Mouse (Mus musculus): ENCODE results near the gene Asb16.
"Not testable (repeated sequence)": the region's sequence is repeated elsewhere in the genome, so short reads cannot be mapped to it uniquely, and the experiment has no call there.

The Asb16 gene

DNA sequence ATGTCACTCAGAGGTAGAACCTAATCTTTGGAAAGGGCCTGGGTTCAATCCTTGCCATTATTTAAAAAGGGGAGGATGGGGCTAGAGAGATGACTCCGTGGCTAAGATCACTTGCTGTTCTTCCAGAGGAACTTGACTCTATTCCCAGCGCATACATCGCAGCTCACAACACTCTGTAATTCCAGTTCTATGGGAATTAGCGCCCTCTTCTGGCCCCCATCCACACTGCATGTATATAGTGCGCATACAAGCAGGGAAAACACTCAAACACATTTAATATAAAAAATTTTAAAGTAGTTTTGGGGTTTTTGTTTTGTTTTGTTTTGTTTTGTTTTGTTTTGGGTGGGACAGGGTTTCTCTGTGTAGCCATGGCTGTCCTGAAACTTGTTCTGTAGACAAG lies 26.7 kb upstream of the Asb16 start:
- no peak for DNase-seq (ENCODE audit: low spot score in 2 of 2)

DNA sequence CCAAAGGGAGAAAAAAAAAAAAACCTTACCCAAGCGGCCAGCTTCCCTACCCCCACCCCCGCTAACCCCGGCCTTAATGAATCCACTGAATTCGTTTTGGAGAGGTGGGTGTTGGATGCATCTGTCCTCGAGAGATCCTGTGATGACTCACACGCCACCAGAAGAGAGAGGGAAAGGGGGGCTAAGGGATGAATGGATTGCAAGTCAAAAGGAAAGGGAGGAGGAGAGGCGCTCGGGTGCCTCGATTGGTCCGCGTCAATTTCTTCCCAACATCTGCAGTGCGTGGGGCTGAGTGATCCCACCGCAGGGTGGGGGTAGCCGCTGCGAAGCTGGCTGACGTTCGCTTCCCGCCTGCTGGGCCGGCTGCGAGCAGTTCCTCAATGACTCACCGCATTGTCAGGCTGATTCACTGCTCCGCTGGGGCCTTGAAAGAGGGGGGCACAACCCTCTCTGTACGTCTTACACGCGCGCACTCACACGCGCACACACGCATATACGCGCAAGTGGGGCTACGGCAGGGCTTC lies 23.6 kb upstream of the Asb16 start:
- peak in 1 of 2 experiments; percentile 49 for DNase-seq (ENCODE audit: low spot score in 2 of 2)

DNA sequence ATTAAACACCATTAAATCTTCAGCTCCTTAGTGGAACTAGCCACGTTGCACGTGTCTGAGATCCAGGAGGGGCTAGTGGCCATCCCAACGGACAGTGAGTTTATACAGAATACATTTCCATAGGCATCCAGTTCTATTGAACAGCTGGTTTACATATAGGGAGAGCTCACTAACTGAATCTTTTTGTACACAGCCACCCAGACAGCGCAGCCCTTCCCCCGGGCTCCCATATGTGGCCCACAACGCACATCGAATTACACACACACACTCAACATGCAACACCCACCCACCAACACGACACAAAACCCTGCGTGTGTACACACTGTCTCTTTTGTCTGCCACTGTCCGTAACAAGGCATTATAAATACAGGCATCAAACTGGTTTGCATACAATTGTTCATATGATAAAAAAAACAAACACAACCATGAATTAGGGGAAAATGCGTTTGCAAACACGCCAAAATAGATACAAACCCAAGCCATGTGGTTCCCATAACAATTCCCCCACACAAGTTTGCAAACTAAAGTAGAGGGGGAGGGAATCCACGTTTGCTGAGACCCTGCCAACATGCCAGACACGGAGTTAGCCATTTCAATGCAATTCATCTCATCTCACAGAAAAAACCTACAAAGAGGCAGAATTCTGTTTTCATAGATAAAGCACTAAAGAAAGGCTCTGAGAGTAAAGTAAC lies 22.8 kb upstream of the Asb16 start:
- no peak for DNase-seq (ENCODE audit: low spot score in 2 of 2)

DNA sequence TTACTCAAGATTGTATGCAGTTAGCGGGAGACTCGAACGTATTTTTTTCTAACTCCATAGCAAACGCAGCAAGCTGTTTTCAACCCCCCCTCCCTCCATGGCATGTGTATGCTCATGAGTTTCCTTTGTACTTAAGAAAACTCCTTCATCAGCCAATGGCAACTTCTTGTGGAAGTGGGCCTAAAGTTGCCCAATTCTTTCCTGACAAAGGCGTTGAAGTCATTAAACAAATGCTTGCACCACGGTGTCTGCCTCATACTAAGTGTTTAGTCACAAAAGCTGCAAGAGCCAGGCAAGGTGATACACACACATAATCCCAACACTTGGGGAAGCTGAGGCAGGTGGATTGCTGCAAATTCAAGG lies 22.3 kb upstream of the Asb16 start:
- no peak for DNase-seq (ENCODE audit: low spot score in 2 of 2)

DNA sequence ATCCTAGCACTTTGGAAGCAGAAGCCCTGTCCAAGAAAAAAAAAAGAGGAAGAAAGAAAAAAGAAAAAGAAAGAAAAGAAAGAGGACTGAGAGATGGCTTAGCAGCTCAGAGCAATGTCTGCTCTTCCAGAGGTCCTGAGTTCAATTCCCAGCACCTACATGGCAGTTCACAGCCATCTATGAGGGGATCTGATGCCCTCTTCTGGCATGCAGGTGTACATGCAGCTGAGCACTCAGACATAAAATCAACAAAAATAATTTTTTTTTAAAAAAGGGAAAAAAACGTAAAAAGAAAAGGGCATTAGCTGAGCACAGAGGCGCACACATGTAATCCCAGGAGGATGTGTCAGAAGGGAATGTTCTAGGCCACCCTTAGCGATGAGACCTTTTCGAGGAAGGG lies 21.7 kb upstream of the Asb16 start:
- DNase-seq (ENCODE audit: low spot score in 2 of 2) = no peak

DNA sequence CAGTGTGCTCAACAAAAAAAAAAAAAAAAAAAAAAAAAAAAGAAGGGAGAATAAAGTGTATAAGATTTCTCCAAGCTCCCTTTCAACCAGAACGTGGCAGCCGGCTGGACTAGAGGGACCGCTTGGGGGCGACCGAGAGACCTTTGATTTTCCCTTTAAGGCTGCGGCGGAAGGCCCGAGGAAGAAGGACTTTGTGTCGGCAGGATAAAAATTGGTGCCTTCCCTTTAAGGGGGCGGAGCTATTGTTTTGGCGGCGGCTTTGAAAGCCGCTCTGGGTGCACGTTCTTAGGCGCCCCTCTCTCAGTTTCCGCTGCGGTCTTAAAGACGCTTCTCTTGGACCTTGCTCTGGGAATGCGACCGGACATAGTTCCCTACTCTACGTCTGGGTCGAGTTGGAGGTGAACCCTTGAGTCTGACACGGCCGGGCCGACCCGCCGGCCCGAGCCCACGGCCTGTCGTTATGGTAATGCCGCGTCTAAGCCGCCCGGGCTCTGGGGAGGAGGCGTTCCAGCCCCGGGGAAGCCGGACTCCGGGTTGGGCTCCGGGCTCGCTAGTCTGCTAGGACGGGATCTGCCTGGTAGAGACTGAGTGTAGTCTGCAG lies 19.8 kb upstream of the Asb16 start, which contains the start of gene BC030867:
BC030867 (plus strand) TSS at position 253 of the 601 bp plus-strand sequence.
- DNase-seq (ENCODE audit: low spot score in 2 of 2) = peak; percentile 98

DNA sequence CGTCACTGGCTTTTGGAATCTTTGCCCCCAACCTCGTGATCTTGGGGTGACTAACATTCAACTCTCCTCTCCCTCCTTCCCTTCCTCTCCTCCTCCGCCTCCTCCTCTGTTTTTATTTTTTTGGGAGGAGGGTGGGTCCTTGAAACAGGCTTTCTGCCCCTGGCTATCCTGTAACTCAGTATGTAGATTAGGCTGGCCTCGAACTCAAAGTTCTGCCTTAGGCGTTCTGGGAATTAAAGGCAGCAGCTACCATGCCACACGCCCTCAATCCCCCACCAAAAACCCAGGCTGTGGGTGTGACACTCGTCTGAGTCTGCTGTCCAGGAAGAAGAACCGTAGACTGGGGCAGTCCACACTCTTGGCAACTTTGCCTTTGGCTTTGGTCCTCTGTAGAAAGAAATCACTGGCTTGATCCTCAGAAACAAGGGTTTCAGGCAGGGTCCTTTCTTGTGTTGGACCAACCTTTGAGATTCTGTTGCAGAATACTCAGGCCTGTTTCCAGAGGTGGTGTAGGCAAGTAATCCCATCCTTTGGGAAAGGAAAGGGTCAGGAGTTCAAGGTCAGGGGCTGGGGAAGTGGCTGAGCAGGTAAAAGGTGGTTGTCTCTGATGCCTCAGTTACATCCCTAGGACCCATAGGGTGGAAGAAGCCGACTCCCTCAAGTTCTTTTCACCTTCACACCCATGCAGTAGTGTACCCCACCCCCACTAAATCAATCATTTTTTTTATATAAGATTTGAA lies 19.0 kb upstream of the Asb16 start:
- no peak for DNase-seq (ENCODE audit: low spot score in 2 of 2)

DNA sequence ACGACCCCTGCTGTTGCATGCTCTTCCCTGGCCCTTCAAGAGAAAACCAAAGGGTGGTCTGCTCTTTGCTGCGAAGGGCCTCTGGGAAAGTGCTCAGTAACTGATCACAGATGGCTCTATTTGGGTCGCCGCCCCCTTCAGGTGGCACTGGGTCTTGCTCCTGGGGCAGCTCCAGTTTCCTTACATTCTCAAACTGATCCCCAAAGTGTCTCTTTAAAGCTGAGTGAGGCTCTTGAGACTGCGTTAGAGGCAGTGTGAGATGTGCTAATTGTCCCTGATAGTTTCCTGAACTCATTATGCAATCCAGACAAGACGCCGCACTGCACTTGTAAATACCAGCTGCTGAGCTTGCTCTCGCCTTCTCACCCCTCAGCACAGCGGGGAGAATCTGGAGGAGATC lies 11.0 kb upstream of the Asb16 start:
- peak in 1 of 2 experiments; percentile 50 for DNase-seq (ENCODE audit: low spot score in 2 of 2)

DNA sequence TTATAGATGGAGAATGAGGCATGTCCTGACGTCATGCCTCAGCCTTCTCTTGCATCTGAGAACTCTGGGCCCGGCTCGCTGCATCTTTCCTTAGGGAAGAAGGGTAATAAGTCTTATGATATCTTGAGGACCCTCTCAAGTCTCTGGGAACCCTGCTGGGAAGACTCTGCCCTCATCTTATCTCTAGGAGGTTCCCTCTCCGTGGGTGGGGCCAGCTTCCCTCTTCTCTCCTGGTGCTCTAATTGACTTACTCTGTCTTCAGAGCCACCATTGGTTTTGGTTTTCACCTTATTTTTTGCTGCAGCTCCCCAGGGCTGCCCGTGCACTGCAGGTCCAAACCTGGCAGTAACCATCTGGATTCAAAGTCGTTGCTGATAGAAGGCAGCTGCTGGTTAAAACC lies 10.4 kb upstream of the Asb16 start:
- DNase-seq (ENCODE audit: low spot score in 2 of 2) = no peak

DNA sequence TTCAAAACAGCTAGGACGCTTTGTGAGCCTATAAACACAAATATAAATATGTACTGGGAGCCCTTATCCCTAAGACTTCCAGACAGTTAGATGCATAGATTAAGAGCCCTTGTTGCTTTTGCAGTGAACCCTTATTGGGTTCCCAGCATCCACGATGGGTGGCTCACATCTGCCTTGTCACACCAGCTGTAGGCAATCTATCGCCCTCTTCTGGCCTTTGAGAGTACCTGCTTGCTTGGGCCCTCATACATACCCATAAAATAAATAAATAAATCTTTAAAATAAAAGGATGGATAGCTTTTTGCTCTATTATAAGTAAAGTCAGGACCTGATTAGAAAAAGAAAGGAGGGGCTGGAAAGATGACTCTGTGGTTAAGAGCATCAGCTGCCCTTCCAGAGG lies 10.0 kb upstream of the Asb16 start:
- no peak for DNase-seq (ENCODE audit: low spot score in 2 of 2)

DNA sequence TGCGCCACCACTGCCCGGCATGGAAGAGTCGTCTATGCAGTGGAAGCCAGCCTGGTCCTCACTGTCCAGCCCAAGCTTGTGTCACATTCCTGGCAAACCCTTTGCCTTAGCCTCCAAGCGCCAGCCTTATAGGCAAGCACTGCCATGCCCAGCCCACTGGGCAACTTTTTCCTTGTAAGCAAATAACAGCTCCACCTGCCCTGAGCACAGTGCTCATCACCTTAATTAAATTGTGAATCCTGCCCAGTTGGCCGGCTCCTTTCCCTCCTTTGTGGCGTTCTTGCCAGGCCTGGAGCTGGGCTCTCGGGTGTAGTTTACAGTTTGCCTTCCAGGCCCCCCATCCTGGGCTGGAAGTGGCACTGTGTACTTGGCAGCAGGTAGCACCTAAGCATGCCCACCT lies 5.3 kb upstream of the Asb16 start:
- no peak for DNase-seq (ENCODE audit: low spot score in 2 of 2)

DNA sequence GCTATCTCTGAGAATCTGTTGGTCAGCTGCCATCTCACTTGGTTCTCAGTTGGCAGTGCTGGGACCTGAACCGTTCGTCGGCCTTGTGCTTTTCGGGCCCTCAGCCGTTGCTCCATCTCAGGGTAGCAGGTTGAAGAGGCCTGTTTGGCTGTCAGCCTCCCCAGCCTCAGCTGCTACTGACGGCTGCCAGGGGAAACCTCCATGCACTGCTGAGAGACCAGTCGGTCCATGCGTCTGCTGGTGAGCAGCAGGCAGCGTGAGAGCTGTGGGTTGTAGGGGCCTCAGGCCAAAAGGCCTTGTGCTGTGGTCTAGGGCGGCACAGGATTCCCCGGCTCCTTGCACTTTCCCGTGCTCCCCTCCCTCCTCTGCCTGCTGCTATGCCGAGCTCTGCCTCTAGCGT lies 2.7 kb upstream of the Asb16 start:
- no peak for DNase-seq (ENCODE audit: low spot score in 2 of 2)

DNA sequence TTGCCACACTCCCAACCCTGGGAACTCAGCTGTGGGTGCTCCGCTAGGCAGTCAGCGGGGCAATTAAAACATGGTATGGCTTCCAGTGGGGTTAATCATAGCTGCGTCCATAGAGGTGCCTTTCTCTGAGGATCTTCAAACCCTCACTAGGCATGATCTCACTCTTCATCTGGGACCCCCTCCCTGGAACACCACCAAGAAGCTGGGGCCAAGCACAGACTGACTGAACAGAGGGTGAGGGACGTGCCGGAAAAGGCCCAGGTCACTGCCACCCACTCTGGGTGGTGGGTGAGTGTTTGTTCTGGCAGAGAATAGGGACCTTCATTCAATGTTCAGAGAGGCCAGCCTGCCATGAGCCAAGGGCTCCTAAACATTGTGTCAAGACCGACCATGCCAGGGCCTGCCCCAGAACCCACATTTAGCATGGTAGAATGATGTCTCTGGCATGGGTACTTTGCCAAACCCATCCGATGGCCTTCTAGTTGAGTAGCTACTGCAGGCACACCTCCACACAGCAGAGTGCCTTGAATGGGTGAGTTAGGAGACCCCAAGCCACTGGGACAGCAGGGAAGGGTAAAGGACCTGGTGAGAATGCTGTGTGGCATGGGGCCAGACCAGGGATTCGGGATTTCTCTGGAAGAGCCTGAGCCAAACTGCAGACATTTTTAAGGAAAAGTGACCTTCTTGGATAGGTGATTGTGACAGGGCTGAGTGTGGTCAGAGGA lies 1.8 kb upstream of the Asb16 start:
- no peak for DNase-seq (ENCODE audit: low spot score in 2 of 2)

DNA sequence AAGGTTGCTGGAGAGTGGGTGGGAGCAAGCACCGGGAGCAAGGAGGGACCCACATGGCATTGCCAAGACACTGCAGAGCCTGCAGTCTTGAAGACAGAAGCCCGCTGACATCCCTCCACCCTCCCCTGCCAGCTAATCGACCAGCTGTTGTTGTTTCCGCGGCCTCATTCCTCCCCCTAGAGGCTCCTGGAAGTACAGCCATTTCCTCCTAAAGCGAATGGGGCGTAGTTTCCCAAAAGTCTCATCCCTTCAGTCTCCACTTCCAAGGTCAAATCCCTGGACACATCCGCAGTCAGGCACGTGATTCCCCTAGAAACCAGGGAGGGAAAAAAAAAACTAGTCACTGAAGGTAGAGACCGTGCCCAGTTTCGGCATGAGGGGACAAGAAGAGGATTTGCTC lies 1.1 kb upstream of the Asb16 start:
- DNase-seq (ENCODE audit: low spot score in 2 of 2) = peak in 1 of 2 experiments; percentile 67

DNA sequence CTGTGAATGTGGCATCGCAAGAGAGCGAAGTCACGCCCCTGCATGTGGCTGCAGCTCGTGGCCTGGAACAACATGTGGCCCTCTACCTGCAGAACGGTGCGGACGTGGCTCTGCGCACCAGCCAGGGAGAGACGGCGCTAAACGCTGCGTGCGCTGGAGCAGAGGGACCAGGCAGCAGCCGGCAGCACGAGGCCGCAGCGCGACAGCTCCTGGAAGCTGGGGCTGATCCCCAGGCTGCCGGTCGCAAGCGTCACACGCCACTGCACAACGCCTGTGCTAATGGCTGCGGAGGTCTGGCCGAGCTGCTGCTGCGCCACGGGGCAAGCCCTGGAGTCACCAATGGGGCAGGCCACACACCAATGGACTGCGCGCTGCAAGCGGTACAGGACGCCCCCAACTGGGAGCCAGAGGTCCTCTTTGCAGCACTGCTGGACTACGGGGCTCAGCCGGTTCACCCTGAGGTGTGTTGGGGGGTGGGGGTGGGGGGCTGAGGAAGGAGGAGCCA lies 7.9 kb downstream of the Asb16 start:
- no peak for DNase-seq (ENCODE audit: low spot score in 2 of 2)

DNA sequence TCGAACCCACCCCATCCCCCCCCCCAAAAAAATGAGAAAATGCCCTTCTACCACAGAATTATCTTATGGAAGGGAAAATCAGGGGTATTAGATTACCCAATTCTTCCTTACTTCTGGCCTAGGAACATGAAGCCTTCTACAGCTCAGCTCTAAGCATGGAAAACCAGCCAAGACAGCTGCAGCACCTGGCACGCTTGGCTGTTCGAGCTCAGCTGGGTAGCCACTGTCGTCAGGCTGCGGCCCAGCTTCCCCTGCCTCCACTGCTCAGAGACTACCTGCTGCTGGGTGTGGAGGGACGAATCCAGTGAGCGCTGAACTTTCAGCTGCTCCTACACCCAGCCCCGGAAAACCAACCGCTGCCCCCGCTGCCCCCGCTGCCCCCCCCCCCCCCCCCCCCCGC lies 9.2 kb downstream of the Asb16 start:
- DNase-seq (ENCODE audit: low spot score in 2 of 2) = no peak

DNA sequence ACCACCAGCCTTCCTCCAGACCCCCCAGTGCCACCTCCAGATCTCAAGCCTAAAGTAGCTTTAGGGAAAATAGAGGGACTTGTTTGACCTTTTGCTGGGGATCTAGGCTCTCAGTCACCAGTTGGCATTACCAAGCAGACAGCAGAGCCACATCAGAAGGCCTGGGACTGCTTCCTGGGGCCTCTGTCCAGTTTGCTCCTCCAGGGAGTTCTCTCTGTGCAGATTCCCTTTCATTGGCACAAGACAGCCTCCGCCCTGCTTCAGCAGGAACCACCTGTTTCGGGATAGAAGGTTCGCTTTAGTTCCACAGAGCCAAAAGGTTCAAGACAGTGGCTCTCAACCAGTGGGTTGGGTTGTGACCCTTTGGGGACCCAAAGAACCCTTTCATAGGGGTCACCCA lies 11.1 kb downstream of the Asb16 start:
- DNase-seq (ENCODE audit: low spot score in 2 of 2) = no peak

DNA sequence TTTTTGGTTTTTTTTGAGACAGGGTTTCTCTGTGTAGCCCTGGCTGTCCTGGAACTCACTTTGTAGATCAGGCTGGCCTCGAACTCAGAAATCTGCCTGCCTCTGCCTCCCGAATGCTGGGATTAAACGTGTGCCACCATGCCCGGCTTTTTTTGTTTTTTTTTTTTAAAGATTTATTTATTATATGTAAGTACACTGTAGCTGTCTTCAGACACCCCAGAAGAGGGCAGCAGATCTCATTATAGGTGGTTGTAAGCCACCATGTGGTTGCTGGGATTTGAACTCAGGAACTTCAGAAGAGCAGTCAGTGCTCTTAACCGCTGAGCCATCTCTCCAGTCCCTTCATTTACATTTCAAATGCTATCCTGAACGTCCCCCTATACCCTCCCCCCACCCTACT lies 11.7 kb downstream of the Asb16 start:
- not testable (repeated sequence) for DNase-seq (ENCODE audit: low spot score in 2 of 2)

DNA sequence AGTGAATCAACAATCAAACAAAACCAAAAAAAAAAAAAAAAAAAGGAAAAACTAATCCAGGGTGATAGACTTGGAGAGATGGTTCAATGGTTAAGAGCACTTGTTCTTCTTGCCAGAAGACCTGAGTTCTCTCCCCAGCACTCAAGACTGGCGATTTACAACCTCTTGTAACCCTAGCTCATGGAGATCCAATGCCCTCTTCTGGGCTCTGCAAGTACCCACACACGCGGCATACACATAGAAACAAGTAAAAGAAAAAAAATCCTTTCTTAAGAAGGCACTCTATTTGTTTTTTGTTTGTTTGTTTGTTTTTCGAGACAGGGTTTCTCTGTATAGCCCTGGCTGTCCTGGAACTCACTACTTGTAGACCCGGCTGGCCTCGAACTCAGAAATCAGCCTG lies 15.4 kb downstream of the Asb16 start:
- no peak for DNase-seq (ENCODE audit: low spot score in 2 of 2)

DNA sequence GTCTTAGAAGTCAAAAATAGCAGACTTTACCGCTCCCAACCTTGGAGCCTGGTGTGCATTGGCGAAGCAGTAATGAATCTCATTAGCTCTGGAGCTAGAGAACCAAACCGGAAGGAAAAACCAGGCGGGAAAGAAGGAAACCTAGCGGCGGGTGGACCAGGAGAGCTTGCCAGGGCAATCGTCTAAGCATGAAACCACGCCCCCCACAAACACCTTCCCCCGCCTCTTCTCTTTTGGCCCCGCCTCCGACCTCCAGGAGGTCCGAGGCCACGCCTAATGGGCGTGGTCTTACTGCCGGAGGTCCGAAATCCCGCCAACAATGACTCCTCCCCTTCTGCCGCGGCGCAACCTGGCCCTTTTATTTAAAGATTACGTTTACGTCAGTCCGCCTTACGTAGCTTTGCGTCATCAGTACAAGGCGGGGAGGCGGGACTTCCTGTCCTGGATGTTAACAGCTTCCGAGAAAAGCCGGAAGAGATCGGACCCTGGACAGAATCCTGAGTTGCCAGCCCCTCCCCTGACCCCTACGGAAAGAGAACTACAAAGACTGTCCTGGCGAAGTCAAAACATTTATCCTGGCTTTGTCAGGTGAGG lies 16.1 kb downstream of the Asb16 start, which contains the start of gene Tmub2:
Tmub2 (plus strand) TSS at position 431 of the 594 bp plus-strand sequence.
- DNase-seq (ENCODE audit: low spot score in 2 of 2) = peak; percentile 94 to 98

DNA sequence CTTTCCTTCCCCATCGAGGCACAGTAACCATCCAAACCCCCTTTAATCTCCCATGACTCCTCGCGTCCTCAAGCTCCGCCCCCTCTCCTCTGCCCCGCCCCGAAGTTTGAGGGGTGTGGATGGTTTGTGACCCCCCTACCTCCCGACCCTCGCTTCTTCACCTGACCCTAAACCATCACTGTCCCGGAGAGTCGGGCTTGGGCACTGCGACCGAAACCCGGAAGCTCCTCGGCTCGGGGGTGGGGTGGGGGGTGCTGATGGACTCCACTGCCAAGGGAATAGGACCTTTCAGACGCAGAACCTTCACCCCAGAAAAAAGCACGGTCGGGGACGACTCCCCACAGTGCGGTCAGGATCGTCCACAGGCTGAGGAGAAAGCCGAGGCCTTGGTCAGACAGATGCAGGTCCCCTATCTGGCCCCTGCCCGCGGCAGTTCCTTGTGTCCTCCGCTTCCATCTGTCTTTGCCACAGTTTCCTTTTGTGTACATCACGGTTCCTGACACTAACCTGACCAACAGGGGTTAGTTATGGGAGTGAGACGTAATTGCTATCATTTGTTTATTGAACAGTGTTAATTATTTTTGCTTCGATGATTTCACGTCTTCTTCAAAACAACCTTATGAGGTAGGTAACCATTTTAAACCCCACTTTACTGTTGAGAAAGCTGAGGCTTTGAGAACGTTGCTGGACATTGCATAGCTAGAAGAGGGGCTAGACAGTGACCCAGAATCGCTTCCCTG lies 16.7 kb downstream of the Asb16 start:
- no peak for DNase-seq (ENCODE audit: low spot score in 2 of 2)

All from spleen, postnatal 10 days (tissue).